In genomic region chr3:30284094-30284493, GRCm38 (mm10) we compare ENCODE assay signal across 18 mouse cellular contexts.
DNase-seq lines count a peak whose midpoint lies in the region; ATAC-seq and TF ChIP-seq lines count a peak whose summit lies in the region.
"Had no signal": no experiment of that assay in that cellular context is flagged by ENCODE, and none has a peak within 500 bp of the region (broad histone marks: within the 10 kb centered on the region; RNA-seq: fewer than 3 reads in every experiment).

No protein-coding gene starts in this region.

- no peak for TF ChIP-seq CTCF in lung, embryonic 14.5 days (IDR thresholded peaks at IDR 0.05; ENCODE audit: low read depth)
- TF ChIP-seq CTCF in lung, adult 2 months (IDR thresholded peaks at IDR 0.05; ENCODE audit: insufficient read depth, low read length), result no peak

- H3K27ac ChIP-seq in lung, embryonic 14.5 days (ENCODE audit: low read depth), result peak overlapping the region; percentile 44
- no peak overlapping the region for H3K27ac ChIP-seq in intestine, embryonic 16.5 days (ENCODE audit: low read length)
- peak overlapping the region; percentile 79 for H3K27ac ChIP-seq in stomach, embryonic 16.5 days (ENCODE audit: low read length)
- H3K27ac ChIP-seq: embryonic facial prominence, embryonic 10.5 days; forebrain, embryonic 13.5 days; gastrocnemius, adult 2 months; hindbrain, embryonic 10.5 days had no signal

- H3K36me3 ChIP-seq in lung, embryonic 14.5 days (ENCODE audit: insufficient read depth), result no peaks in the 10 kb centered on the region
- no peaks in the 10 kb centered on the region for H3K36me3 ChIP-seq in intestine, embryonic 16.5 days (ENCODE audit: control insufficient read depth, insufficient read depth, low read length)
- no peaks in the 10 kb centered on the region for H3K36me3 ChIP-seq in stomach, embryonic 16.5 days (ENCODE audit: control insufficient read depth, insufficient read depth, low read length)
- H3K36me3 ChIP-seq: embryonic facial prominence, embryonic 10.5 days; heart, embryonic 12.5 days; hindbrain, embryonic 10.5 days had no signal

- DNase-seq in lung, embryonic 14.5 days, result peak; percentile 58
- no peak for DNase-seq in lung, adult 2 months
- DNase-seq in lung, postnatal 25 days (ENCODE audit: low spot score), result peak; percentile 25
- no peak for DNase-seq in frontal cortex, adult 2 months (ENCODE audit: extremely low spot score in 1 of 2, low spot score in 1 of 2)
- no peak for DNase-seq in thymus, postnatal 0 days (ENCODE audit: low spot score)
- DNase-seq: adrenal gland, postnatal 14 days; cerebellum, adult 18-20 months; cerebellum, adult 9-11 months; cerebellum, postnatal 36 days; forebrain, postnatal 0 days; gastrocnemius, adult 2 months; gastrocnemius, postnatal 25 days had no signal

- TF ChIP-seq POLR2A in lung, adult 2 months (IDR thresholded peaks at IDR 0.05; ENCODE audit: borderline replicate concordance, extremely low read depth, low read depth, low read length), result no peak

- H3K9me3 ChIP-seq in lung, embryonic 14.5 days (ENCODE audit: low read depth, low read length), result no peaks in the 10 kb centered on the region
- no peaks in the 10 kb centered on the region for H3K9me3 ChIP-seq in intestine, embryonic 16.5 days (ENCODE audit: control insufficient read depth, low read length)
- H3K9me3 ChIP-seq in stomach, embryonic 16.5 days (replicated peaks; ENCODE audit: control insufficient read depth, low read length), result no peaks in the 10 kb centered on the region
- H3K9me3 ChIP-seq: embryonic facial prominence, embryonic 10.5 days; forebrain, embryonic 13.5 days; heart, embryonic 12.5 days; hindbrain, embryonic 10.5 days had no signal

- no peaks in the 10 kb centered on the region for H3K27me3 ChIP-seq in lung, embryonic 14.5 days (ENCODE audit: insufficient read depth, low read length)
- no peaks in the 10 kb centered on the region for H3K27me3 ChIP-seq in intestine, embryonic 16.5 days (replicated peaks; ENCODE audit: control insufficient read depth, insufficient read depth, low read length)
- no peaks in the 10 kb centered on the region for H3K27me3 ChIP-seq in stomach, embryonic 16.5 days (ENCODE audit: control insufficient read depth, insufficient read depth, low read length)
- H3K27me3 ChIP-seq: heart, embryonic 12.5 days had no signal

- H3K4me2 ChIP-seq in lung, embryonic 14.5 days, result no peak overlapping the region
- H3K4me2 ChIP-seq in intestine, embryonic 16.5 days (ENCODE audit: low read depth, low read length), result no peak overlapping the region
- H3K4me2 ChIP-seq in stomach, embryonic 16.5 days (ENCODE audit: low read depth, low read length), result no peak overlapping the region
- H3K4me2 ChIP-seq: forebrain, embryonic 13.5 days; heart, embryonic 12.5 days had no signal

- H3K9ac ChIP-seq in lung, embryonic 14.5 days, result no peak overlapping the region
- H3K9ac ChIP-seq in intestine, embryonic 16.5 days (ENCODE audit: low read depth, low read length), result no peak overlapping the region
- no peak overlapping the region for H3K9ac ChIP-seq in stomach, embryonic 16.5 days (ENCODE audit: low read length)
- H3K9ac ChIP-seq: forebrain, embryonic 13.5 days; forebrain, postnatal 0 days; heart, embryonic 12.5 days had no signal

- no peak overlapping the region for H3K4me3 ChIP-seq in lung, embryonic 14.5 days (ENCODE audit: low read depth, low read length)
- no peak overlapping the region for H3K4me3 ChIP-seq in lung, adult 2 months (replicated peaks; ENCODE audit: extremely low read depth, low read depth, low read length)
- H3K4me3 ChIP-seq in intestine, embryonic 16.5 days (ENCODE audit: low read length), result no peak overlapping the region
- H3K4me3 ChIP-seq in stomach, embryonic 16.5 days (replicated peaks; ENCODE audit: low read length), result no peak overlapping the region
- H3K4me3 ChIP-seq: embryonic facial prominence, embryonic 10.5 days; forebrain, embryonic 13.5 days; gastrocnemius, adult 2 months; heart, embryonic 12.5 days; hindbrain, embryonic 10.5 days had no signal

- peaks cover 6% of the 10 kb centered on the region; the same call in 1 of the 2 replicates for H3K4me1 ChIP-seq in lung, embryonic 14.5 days (ENCODE audit: insufficient read depth)
- peaks cover 7% of the 10 kb centered on the region for H3K4me1 ChIP-seq in lung, adult 2 months (ENCODE audit: control insufficient read depth, insufficient read depth, low read length)
- no peaks in the 10 kb centered on the region for H3K4me1 ChIP-seq in intestine, embryonic 16.5 days (ENCODE audit: control insufficient read depth, insufficient read depth, low read length)
- H3K4me1 ChIP-seq in stomach, embryonic 16.5 days (ENCODE audit: control insufficient read depth, insufficient read depth, low read length), result peaks cover 7% of the 10 kb centered on the region
- H3K4me1 ChIP-seq: heart, embryonic 12.5 days; hindbrain, embryonic 10.5 days had no signal

- ATAC-seq in lung, embryonic 14.5 days (ENCODE audit: insufficient read depth), result peak; percentile 77
- ATAC-seq in intestine, embryonic 16.5 days, result peak; percentile 56; the same call in 1 of the 2 replicates
- peak; percentile 90 for ATAC-seq in stomach, embryonic 16.5 days (ENCODE audit: insufficient read depth, low FRiP score)
- ATAC-seq: forebrain, embryonic 13.5 days; forebrain, postnatal 0 days had no signal

- WGBS in lung, embryonic 14.5 days, result 40% methylated on average over 4 of the region's 4 CpGs
- WGBS in lung, adult 2 months, result 57% methylated on average over 4 of the region's 4 CpGs
- 47% methylated on average over 4 of the region's 4 CpGs for WGBS in intestine, embryonic 16.5 days
- WGBS in stomach, embryonic 16.5 days, result 40% methylated on average over 4 of the region's 4 CpGs

Comparison
In these comparisons a context has a peak if more than half of its experiments do, and no peak if none do; other contexts are left out.
1. DNase-seq: peak in lung, embryonic 14.5 days (single experiment) and lung, postnatal 25 days (single experiment); none in lung, adult 2 months (single experiment), frontal cortex, adult 2 months (0 of 2) and thymus, postnatal 0 days (single experiment).
2. Peak in every context shown above with its lines, with median percentiles within 50 percentile points of each other: ATAC-seq.